Mouse (Mus musculus) embryonic facial prominence, embryonic 14.5 days (tissue): ENCODE measurements at regions not wholly inside any gene's neighbourhood (a gene's known extent, or its start where the extent isn't known, plus 50 kb on each side); places are given as distances from the start of the nearest gene placed in this dataset.
A peak's percentile ranks its signal among the peaks of the same experiment; 100 is the strongest.

Experiments
- ATAC-seq: fragments of 200-750 bp; cut with Nextera tagmentation; 2 replicates; pipeline ENCODE4 v1.8.0; 2017; ENCODE audit warnings: low read depth, moderate number of reproducible peaks, moderate TSS enrichment
- DNase-seq: peaks from one replicate; pipeline ENCODE4 v3.0.0-alpha.2; 2015; ENCODE audit warnings: low spot score
- H3K27ac ChIP-seq: fragments of 300-500 bp; sonication (generic); replicated peaks from 2 replicates; pipeline ENCODE4 v1.5.1; 2014; ENCODE audit warnings: low read depth, mild to moderate bottlenecking, low read length, moderate library complexity
- H3K27me3 ChIP-seq: fragments of 300-500 bp; sonication (generic); replicated peaks from 2 replicates; pipeline ENCODE4 v1.6.1; 2014; ENCODE audit warnings: low read length; ENCODE audit not compliant: control insufficient read depth, insufficient read depth
- H3K36me3 ChIP-seq: fragments of 300-500 bp; sonication (generic); 2 replicates; pipeline ENCODE4 v1.6.1; 2014; ENCODE audit warnings: low read length, mixed read lengths; ENCODE audit not compliant: control insufficient read depth, insufficient read depth
- H3K4me1 ChIP-seq: fragments of 300-500 bp; sonication (generic); 2 replicates; pipeline ENCODE4 v1.6.1; 2014; ENCODE audit warnings: antibody characterized with exemption, low read length; ENCODE audit not compliant: control insufficient read depth, insufficient read depth
- H3K4me2 ChIP-seq: fragments of 300-500 bp; sonication (generic); 2 replicates; pipeline ENCODE4 v1.6.1; 2014; ENCODE audit warnings: low read depth, mild to moderate bottlenecking, low read length, moderate library complexity, mixed read lengths
- H3K4me3 ChIP-seq: fragments of 300-500 bp; sonication (generic); 2 replicates; pipeline ENCODE4 v1.5.1; 2014; ENCODE audit warnings: low read depth, mild to moderate bottlenecking, low read length
- H3K9ac ChIP-seq: fragments of 300-500 bp; sonication (generic); 2 replicates; pipeline ENCODE4 v1.6.1; 2014; ENCODE audit warnings: low read depth, mild to moderate bottlenecking, low read length, moderate library complexity, mixed read lengths
- H3K9me3 ChIP-seq: fragments of 300-500 bp; sonication (generic); 2 replicates; pipeline ENCODE4 v1.6.1; 2016; ENCODE audit warnings: low read length; ENCODE audit not compliant: control insufficient read depth
- WGBS: fragments of 180-500 bp; shearing (Covaris S2); extraction: QIAGEN DNeasy Blood & Tissue Kit; methylation state at CpG from one replicate; pipeline ENCODE4 v1.1.7; 2014; 5-methylcytosine and 5-hydroxymethylcytosine counted together

DNA sequence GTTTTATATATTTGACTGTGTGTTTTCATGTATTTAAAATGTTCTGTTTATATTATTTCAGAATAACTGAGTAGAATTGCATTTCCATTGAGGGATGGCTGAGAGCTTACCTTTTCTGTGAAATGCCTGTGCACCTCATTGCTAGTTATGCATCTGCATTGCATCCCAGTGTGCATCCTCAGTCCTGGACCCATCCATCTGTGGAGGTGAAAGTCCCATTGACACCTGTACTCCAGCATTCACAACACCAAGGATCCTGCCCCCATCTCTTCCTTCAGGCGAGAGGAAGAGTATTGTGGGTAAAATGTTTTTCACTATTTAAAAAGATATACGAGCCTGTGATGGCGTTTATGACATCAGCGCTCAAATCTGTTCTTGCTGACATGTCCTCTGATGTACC lies 134.6 kb upstream of the 4933402D24Rik start:
- WGBS = 90% methylated on average over 4 of the region's 4 CpGs
- H3K36me3 ChIP-seq = no peaks in the 10 kb centered on the region
- DNase-seq (no peak), ATAC-seq (no peak)
- no peaks in the 10 kb centered on the region for H3K9me3 ChIP-seq
- H3K4me1 ChIP-seq = no peaks in the 10 kb centered on the region
- no peak overlapping the region for H3K4me3 ChIP-seq
- H3K4me2 ChIP-seq = no peak overlapping the region
- H3K9ac ChIP-seq = no peak overlapping the region
- H3K27me3 ChIP-seq = no peaks in the 10 kb centered on the region
- H3K27ac ChIP-seq = no peak overlapping the region

DNA sequence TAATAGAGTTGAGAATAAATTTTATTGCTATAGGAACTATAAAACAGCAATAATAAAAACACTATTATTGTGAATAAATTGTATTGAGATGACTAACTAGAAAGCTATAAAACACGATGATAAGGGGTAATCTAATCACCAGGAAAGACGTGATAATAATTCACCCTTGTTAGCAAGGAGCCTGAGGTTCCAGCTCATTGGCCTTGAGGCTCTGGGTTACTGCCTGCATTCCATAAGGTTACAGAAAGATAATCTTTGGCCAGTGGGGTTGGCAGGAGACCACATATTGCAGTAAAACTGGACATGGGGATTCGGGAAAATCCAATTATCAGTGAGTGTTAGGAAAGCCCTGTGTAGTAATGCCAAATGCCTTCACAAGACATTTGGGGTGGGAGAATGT lies 134.1 kb upstream of the 4933402D24Rik start:
- 60% methylated on average over 3 of the region's 3 CpGs for WGBS
- Histone ChIP-seq H3K4me2 (no peak overlapping the region), H3K9me3 (no peaks in the 10 kb centered on the region), H3K4me3 (no peak overlapping the region), H3K36me3 (no peaks in the 10 kb centered on the region), H3K9ac (no peak overlapping the region), H3K27me3 (no peaks in the 10 kb centered on the region), H3K27ac (no peak overlapping the region), H3K4me1 (no peaks in the 10 kb centered on the region)
- ATAC-seq (no peak), DNase-seq (no peak)

DNA sequence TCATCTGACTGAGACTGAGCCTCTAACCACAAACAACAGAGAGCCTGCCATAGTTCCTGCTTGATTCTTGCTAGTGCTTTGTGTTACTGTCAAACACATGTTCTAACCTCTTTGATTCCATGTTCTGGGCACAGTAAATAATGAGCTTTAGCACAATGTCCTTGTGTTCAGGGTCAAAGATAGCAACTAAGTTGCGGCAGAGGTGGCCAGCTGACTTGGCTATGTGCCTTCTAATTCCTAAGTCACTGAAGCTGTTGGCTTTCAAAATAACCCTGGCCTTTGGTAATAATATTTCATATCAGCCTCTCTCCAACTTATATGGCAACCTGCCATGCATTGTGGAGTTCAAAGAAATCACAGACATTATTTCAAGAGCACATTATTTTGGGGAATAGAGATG lies 133.3 kb upstream of the 4933402D24Rik start:
- no peaks in the 10 kb centered on the region for H3K27me3 ChIP-seq
- H3K4me1 ChIP-seq = no peaks in the 10 kb centered on the region
- no peak overlapping the region for H3K9ac ChIP-seq
- no peaks in the 10 kb centered on the region for H3K36me3 ChIP-seq
- H3K4me2 ChIP-seq = no peak overlapping the region
- H3K9me3 ChIP-seq = no peaks in the 10 kb centered on the region
- WGBS = 52% methylated on average over 1 of the region's 1 CpGs
- no peak overlapping the region for H3K4me3 ChIP-seq
- DNase-seq (no peak), ATAC-seq (no peak)
- H3K27ac ChIP-seq = no peak overlapping the region

GRCm38 (mm10) chr1:63899631-63900577 lies 130.8 kb upstream of the 4933402D24Rik start:
- H3K9ac ChIP-seq = no peak overlapping the region
- H3K4me2 ChIP-seq = no peak overlapping the region
- no peaks in the 10 kb centered on the region for H3K36me3 ChIP-seq
- H3K27ac ChIP-seq = no peak overlapping the region
- H3K4me3 ChIP-seq = no peak overlapping the region
- H3K4me1 ChIP-seq = no peaks in the 10 kb centered on the region
- no peak for ATAC-seq
- H3K9me3 ChIP-seq = no peaks in the 10 kb centered on the region
- peak; percentile 20 for DNase-seq
- 76% methylated on average over 10 of the region's 10 CpGs for WGBS
- no peaks in the 10 kb centered on the region for H3K27me3 ChIP-seq

- Histone ChIP-seq H3K9ac (no peak overlapping the region), H3K36me3 (no peaks in the 10 kb centered on the region), H3K27me3 (no peaks in the 10 kb centered on the region), H3K9me3 (no peaks in the 10 kb centered on the region), H3K4me2 (no peak overlapping the region), H3K27ac (no peak overlapping the region), H3K4me1 (no peaks in the 10 kb centered on the region), H3K4me3 (no peak overlapping the region)
- 87% methylated on average over 2 of the region's 2 CpGs for WGBS
- ATAC-seq (no peak), DNase-seq (no peak)
Measured at GRCm38 (mm10) chr1:63898766-63899165, 129.7 kb upstream of the 4933402D24Rik start.

DNA sequence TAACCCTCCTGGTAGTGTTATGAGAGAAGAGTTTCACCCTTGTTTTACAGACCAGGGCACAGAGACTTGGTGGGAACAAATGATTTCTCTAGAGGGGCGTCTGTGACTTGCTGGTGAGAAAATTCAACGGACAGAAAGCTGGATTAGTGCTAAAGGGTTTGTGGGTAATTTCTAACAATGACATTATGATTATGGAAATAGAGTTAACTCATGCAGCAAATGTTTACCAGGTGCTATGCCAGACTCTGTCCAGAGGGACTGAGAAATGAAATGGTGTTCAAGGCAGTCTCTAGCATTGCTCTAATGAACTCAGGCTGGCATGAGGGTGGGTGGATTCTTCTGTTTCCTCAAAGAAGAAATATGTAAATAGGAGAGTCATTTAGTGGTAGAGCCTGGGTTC lies 128.5 kb upstream of the 4933402D24Rik start:
- ATAC-seq (no peak), DNase-seq (peak; percentile 16)
- Histone ChIP-seq H3K36me3 (no peaks in the 10 kb centered on the region), H3K4me2 (no peak overlapping the region), H3K4me3 (no peak overlapping the region), H3K9ac (no peak overlapping the region), H3K4me1 (no peaks in the 10 kb centered on the region), H3K9me3 (no peaks in the 10 kb centered on the region), H3K27ac (no peak overlapping the region), H3K27me3 (no peaks in the 10 kb centered on the region)
- WGBS = 45% methylated on average over 2 of the region's 2 CpGs

GRCm38 (mm10) chr1:63879570-63879969 lies 110.5 kb upstream of the 4933402D24Rik start:
- Histone ChIP-seq H3K4me2 (no peak overlapping the region), H3K27ac (no peak overlapping the region), H3K9me3 (no peaks in the 10 kb centered on the region), H3K36me3 (no peaks in the 10 kb centered on the region), H3K9ac (no peak overlapping the region), H3K27me3 (no peaks in the 10 kb centered on the region), H3K4me3 (no peak overlapping the region), H3K4me1 (peaks cover 8% of the 10 kb centered on the region; the same call in 1 of the 2 replicates)
- 83% methylated on average over 3 of the region's 3 CpGs for WGBS
- DNase-seq (no peak), ATAC-seq (no peak)

GRCm38 (mm10) chr1:63876589-63877251 lies 107.7 kb upstream of the 4933402D24Rik start:
- no peaks in the 10 kb centered on the region for H3K27me3 ChIP-seq
- no peaks in the 10 kb centered on the region for H3K36me3 ChIP-seq
- H3K9ac ChIP-seq = no peak overlapping the region
- peak; percentile 88 for DNase-seq
- ATAC-seq = no peak
- H3K4me1 ChIP-seq = peaks cover 8% of the 10 kb centered on the region; the same call in 1 of the 2 replicates
- H3K9me3 ChIP-seq = no peaks in the 10 kb centered on the region
- no peak overlapping the region; the same call in 1 of the 2 replicates for H3K27ac ChIP-seq
- no peak overlapping the region for H3K4me2 ChIP-seq
- 57% methylated on average over 5 of the region's 5 CpGs for WGBS
- H3K4me3 ChIP-seq = no peak overlapping the region
